ENCODE assay signal across 18 mouse cellular contexts in genomic region chr11:35697476-35697875, GRCm38 (mm10).
DNase-seq lines count a peak whose midpoint lies in the region; ATAC-seq lines count a peak whose summit lies in the region.
"Had no signal": no experiment of that assay in that cellular context is flagged by ENCODE, and none has a peak within 500 bp of the region (broad histone marks: within the 10 kb centered on the region; RNA-seq: fewer than 3 reads in every experiment).

No protein-coding gene starts in this region.

- peak; percentile 44; the same call in 1 of the 2 replicates for ATAC-seq in frontal cortex, adult (ENCODE audit: low TSS enrichment)

- intact Hi-C loops in left cerebral cortex, postnatal 36 days (cut with DNase I), result loop anchor here (10.0 kb wide), 1 partner anchor 243 kb away; no protein-coding TSS in a partner anchor

- no peak for DNase-seq in frontal cortex, postnatal 10 days (ENCODE audit: low spot score in 2 of 2)
- peak; percentile 26 to 41 for DNase-seq in left cerebral cortex, postnatal 36 days (ENCODE audit: low spot score in 2 of 2)
- DNase-seq in left cerebral cortex, adult 11 months (ENCODE audit: low spot score), result no peak
- DNase-seq in right cerebral cortex, adult 2 months (ENCODE audit: low spot score in 2 of 2), result peak; percentile 49 to 52
- no peak for DNase-seq in right cerebral cortex, postnatal 14 days
- DNase-seq in telencephalon, adult 2 months (ENCODE audit: low read depth, low spot score), result peak; percentile 24
- no peak for DNase-seq in kidney, postnatal 4 days
- DNase-seq: adrenal gland, adult 2 months; adrenal gland, postnatal 25 days; cerebellum, adult 11 months; cerebellum, adult 8-10 months; cerebellum, postnatal 14 days; embryo, embryonic 11 days; gastrocnemius, postnatal 10 days; heart, adult 18-20 months; heart, postnatal 10 days; heart, postnatal 4 days had no signal

Comparison
In these comparisons a context has a peak if more than half of its experiments do, and no peak if none do; other contexts are left out.
1. DNase-seq: peak in left cerebral cortex, postnatal 36 days (2 of 2), right cerebral cortex, adult 2 months (2 of 2) and telencephalon, adult 2 months (single experiment); none in frontal cortex, postnatal 10 days (0 of 2), left cerebral cortex, adult 11 months (single experiment), right cerebral cortex, postnatal 14 days (single experiment) and kidney, postnatal 4 days (0 of 2).